Mouse (Mus musculus): Measurements from ENCODE around the gene Gm29776. TPM values are rescaled to one million over a fixed set of nuclear protein-coding genes. Genes with fewer than 3 reads are reported as not detected.

Gene Gm29776
- polyA plus RNA-seq, 1 experiment from 2014 or later, result 0.15 TPM

DNA sequence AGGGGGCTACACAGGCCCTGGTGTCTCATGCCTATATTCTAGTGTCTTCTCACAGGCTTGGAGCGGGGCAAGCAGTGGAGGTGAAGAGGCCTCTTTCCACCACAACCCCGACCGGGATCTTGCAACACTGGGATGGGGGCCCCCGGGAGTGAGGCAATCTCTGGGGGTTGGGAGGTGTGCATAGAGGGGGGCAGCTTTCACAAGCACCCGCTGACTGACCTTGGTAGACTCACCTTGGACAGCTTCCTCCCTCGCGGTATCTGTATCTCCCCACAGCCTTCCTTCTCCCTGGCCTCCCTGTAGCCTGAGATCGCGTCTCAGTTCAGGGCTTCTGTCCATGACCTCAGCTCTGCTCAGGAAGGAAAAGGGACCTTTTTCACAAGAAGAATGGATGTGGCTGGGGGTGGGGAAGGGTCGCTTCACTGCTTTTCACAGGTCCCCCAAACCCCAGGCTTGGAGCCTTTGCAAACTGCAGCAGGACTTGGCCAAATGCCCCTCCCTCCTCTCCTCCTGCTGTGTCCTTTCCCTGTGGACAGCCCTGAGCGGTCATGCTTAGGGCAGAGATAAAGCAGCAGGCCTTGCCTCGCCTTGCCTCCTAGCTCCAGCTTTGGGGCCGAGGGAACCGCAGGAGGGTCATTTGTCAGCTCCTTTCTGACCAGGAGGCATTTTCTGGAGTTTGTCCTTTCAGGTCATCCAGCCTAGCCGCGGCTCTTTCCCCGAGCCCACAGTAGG is 8.1 kb upstream of the Gm29776 start:
- Histone ChIP-seq H3K4me3 (replicated peaks) (no peak overlapping the region), H3K27me3 (replicated peaks) (no peaks in the 10 kb centered on the region), H3K9me3 (no peaks in the 10 kb centered on the region), H3K9ac (no peak overlapping the region), H3K27ac (no peak overlapping the region), H3K4me2 (no peak overlapping the region), H3K36me3 (no peaks in the 10 kb centered on the region), H3K4me1 (peaks cover 5% of the 10 kb centered on the region; the same call in 1 of the 2 replicates)
- no peak for ATAC-seq (ENCODE audit: insufficient read depth, low FRiP score, low read depth)
- 39% methylated on average over 17 of the region's 17 CpGs for WGBS

DNA sequence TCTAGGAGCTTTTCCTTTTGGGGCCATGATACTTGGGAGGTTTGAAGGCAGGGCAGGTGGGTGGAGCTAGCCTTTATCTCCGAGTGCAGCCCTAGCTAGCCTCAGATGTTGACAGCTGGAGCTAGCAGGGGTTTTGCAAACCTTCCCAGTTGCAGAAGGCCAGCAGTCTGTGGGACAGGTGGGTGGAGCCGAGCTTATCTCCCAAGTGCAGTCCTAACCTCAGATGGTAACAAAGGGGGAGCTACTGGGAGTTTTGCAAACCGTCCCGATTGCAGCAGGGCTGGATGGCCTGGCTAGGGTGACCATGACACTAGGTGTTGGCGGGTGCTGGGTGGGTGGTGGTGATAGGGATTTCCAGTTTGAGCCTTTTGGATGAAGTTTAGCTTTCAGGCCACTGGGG is 7.2 kb upstream of the Gm29776 start:
- 26% methylated on average over 5 of the region's 5 CpGs for WGBS
- Histone ChIP-seq H3K27me3 (replicated peaks) (no peaks in the 10 kb centered on the region), H3K4me3 (replicated peaks) (no peak overlapping the region), H3K4me2 (no peak overlapping the region), H3K36me3 (no peaks in the 10 kb centered on the region), H3K9ac (no peak overlapping the region), H3K4me1 (peaks cover 5% of the 10 kb centered on the region; the same call in 1 of the 2 replicates), H3K27ac (no peak overlapping the region), H3K9me3 (no peaks in the 10 kb centered on the region)
- ATAC-seq (ENCODE audit: insufficient read depth, low FRiP score, low read depth), result peak; percentile 78; the same call in 1 of the 2 replicates

DNA sequence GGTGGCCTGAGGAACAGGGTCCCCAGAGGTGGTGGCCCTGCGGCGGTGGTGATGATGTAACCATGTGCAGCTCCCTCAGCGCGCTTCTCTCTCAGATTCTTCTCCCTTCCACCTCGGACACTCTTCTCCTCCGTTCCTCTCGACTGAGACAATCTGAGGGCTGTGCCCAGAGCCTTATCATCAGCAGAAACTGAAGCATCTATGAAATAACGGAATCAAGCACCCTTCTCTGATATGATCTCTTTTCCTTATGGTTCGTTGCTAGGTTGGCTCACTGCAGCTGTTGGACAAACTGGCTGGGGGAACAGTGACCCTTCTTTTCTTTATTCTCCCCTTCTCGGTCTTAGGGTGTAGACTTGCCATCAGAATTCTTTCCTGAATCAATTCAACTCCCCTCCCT is 4.6 kb upstream of the Gm29776 start:
- no peak overlapping the region for H3K4me2 ChIP-seq
- no peaks in the 10 kb centered on the region for H3K36me3 ChIP-seq
- no peak overlapping the region for H3K4me3 ChIP-seq (replicated peaks)
- WGBS, result 57% methylated on average over 10 of the region's 10 CpGs
- H3K27ac ChIP-seq, result no peak overlapping the region
- ATAC-seq (ENCODE audit: insufficient read depth, low FRiP score, low read depth), result no peak
- H3K4me1 ChIP-seq, result peaks cover 5% of the 10 kb centered on the region; the same call in 1 of the 2 replicates
- H3K9me3 ChIP-seq, result no peaks in the 10 kb centered on the region
- no peak overlapping the region for H3K9ac ChIP-seq
- no peaks in the 10 kb centered on the region for H3K27me3 ChIP-seq (replicated peaks)

DNA sequence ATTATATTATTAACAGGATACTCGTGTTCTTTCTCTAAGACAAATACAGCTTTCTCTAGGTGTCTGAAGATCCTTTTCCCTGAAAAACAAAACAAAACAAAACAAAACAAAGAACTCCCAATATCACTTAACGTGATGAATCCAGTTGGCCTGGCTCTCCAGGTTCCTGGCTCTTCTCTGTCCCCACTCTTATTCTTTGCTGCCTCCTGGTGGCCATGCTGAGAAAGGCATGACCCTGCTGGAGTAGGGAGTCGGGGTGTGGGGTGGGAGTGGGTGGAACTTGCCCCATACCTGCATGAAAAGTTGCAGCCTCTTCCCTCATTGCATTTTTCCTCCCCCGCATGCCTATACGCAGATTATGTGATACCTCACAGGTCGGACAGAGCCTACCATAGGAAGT is 2.7 kb upstream of the Gm29776 start:
- WGBS, result 14% methylated on average over 6 of the region's 6 CpGs
- Histone ChIP-seq H3K9me3 (no peaks in the 10 kb centered on the region), H3K4me3 (replicated peaks) (no peak overlapping the region), H3K27ac (no peak overlapping the region), H3K4me1 (no peaks in the 10 kb centered on the region), H3K4me2 (no peak overlapping the region), H3K9ac (no peak overlapping the region), H3K36me3 (no peaks in the 10 kb centered on the region), H3K27me3 (replicated peaks) (no peaks in the 10 kb centered on the region)
- ATAC-seq (ENCODE audit: insufficient read depth, low FRiP score, low read depth), result no peak

DNA sequence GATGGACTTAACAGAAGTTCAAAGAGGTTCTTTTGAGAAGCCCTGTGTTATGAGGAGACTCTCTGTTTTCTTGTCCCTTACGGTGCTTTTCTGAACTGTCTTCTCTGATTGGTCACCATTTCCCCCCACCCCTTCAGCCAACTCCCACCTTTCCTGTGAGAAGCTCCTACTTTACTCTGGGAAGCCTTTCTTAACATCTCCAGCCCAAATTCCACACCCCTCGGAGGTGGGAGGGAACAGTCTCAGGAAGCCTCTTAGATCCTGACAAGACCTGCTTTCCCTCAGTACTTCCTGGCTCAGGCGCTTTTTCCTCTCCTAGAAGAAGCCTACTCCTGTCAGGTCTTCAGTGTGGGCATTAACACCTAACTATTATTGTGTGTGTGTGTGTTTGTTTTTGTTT is 953 bp upstream of the Gm29776 start:
- Histone ChIP-seq H3K27ac (no peak overlapping the region), H3K4me3 (replicated peaks) (no peak overlapping the region), H3K4me1 (no peaks in the 10 kb centered on the region), H3K27me3 (replicated peaks) (no peaks in the 10 kb centered on the region), H3K9me3 (no peaks in the 10 kb centered on the region), H3K36me3 (no peaks in the 10 kb centered on the region), H3K9ac (no peak overlapping the region), H3K4me2 (no peak overlapping the region)
- ATAC-seq (ENCODE audit: insufficient read depth, low FRiP score, low read depth), result no peak
- WGBS, result 39% methylated on average over 3 of the region's 3 CpGs

GRCm38 (mm10) chr14:54696752-54697151 is 1.9 kb downstream of the Gm29776 start:
- Histone ChIP-seq H3K4me1 (no peaks in the 10 kb centered on the region), H3K9me3 (no peaks in the 10 kb centered on the region), H3K4me2 (no peak overlapping the region), H3K27me3 (replicated peaks) (no peaks in the 10 kb centered on the region), H3K36me3 (0 out of 2 replicates have a peak, but pooled peaks cover 7% of the 10 kb centered on the region), H3K9ac (no peak overlapping the region), H3K4me3 (replicated peaks) (no peak overlapping the region), H3K27ac (no peak overlapping the region)
- WGBS, result 73% methylated on average over 4 of the region's 4 CpGs
- ATAC-seq (ENCODE audit: insufficient read depth, low FRiP score, low read depth), result no peak

- H3K9ac ChIP-seq, result no peak overlapping the region
- H3K4me2 ChIP-seq, result no peak overlapping the region
- H3K9me3 ChIP-seq, result no peaks in the 10 kb centered on the region
- 59% methylated on average over 6 of the region's 6 CpGs for WGBS
- no peak overlapping the region for H3K4me3 ChIP-seq (replicated peaks)
- peaks cover 11% of the 10 kb centered on the region; the same call in 1 of the 2 replicates for H3K36me3 ChIP-seq
- ATAC-seq (ENCODE audit: insufficient read depth, low FRiP score, low read depth), result no peak
- no peak overlapping the region for H3K27ac ChIP-seq
- no peaks in the 10 kb centered on the region for H3K4me1 ChIP-seq
- H3K27me3 ChIP-seq (replicated peaks), result no peaks in the 10 kb centered on the region
These were observed 3.6 kb downstream of the Gm29776 start for GRCm38 (mm10) chr14:54695042-54695441.

GRCm38 (mm10) chr14:54687251-54687650 is 11.4 kb downstream of the Gm29776 start:
- no peaks in the 10 kb centered on the region for H3K27me3 ChIP-seq (replicated peaks)

DNA sequence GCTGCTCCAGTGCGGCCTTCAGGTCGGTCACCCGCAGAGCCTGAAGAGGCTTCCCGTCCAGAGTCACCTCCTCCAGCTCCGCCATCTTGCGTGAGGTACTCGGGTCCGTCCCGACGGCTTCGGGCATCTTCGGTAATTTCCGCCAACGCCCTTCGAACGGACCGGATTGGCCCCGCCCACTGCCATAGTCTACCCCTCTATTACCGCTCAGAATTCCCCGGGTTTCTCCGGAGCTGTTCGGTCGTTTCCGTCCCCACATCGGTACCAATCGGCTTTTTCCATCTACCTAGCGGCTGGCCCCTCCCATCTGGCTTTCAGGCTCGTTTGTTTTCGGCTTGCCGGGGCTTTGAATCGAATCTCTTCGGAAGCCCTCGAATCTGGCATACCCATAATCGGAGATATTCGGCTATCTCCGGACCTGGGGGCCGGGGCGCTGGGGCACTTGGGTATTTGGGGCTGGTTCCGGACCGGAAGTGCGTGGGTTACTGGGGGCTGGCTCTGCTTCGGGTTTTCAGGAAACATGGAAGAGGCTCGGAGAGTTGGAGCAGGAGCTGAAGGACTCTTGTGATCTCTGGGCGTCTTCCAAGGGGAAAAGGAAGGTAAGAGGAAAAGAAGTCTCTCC is 12.0 kb downstream of the Gm29776 start, which contains the start of gene Acin1:
Acin1 (minus strand) TSS at position 410 of the 622 bp plus-strand sequence.
- peak within 1 kb of the TSS; percentile 92 for H3K4me3 ChIP-seq (replicated peaks)
- H3K27ac ChIP-seq, result peak within 1 kb of the TSS; percentile 98
- H3K4me1 ChIP-seq, result 0 out of 2 replicates have a peak, but pooled peaks cover 10% of the 10 kb centered on the region
- H3K9ac ChIP-seq, result peak within 1 kb of the TSS; percentile 99
- H3K9me3 ChIP-seq, result no peaks in the 10 kb centered on the region
- peak; percentile 96 for ATAC-seq (ENCODE audit: insufficient read depth, low FRiP score, low read depth)
- no peaks in the 10 kb centered on the region for H3K27me3 ChIP-seq (replicated peaks)
- H3K4me2 ChIP-seq, result peak within 1 kb of the TSS; percentile 68
- H3K36me3 ChIP-seq, result peaks cover 8% of the 10 kb centered on the region; the same call in 1 of the 2 replicates
- WGBS, result 0% methylated on average over 44 of the region's 44 CpGs

More at GRCm38 (mm10) chr14:54687251-54687650, 11.4 kb downstream of the Gm29776 start:
- Histone ChIP-seq H3K9ac (peak overlapping the region; percentile 81), H3K4me2 (peak overlapping the region; percentile 57), H3K27ac (peak overlapping the region; percentile 98), H3K9me3 (no peaks in the 10 kb centered on the region), H3K36me3 (peaks cover 8% of the 10 kb centered on the region; the same call in 1 of the 2 replicates), H3K4me3 (replicated peaks) (peak overlapping the region; percentile 92), H3K4me1 (0 out of 2 replicates have a peak, but pooled peaks cover 10% of the 10 kb centered on the region)
- ATAC-seq (ENCODE audit: insufficient read depth, low FRiP score, low read depth), result no peak
- 4% methylated on average over 8 of the region's 8 CpGs for WGBS

DNA sequence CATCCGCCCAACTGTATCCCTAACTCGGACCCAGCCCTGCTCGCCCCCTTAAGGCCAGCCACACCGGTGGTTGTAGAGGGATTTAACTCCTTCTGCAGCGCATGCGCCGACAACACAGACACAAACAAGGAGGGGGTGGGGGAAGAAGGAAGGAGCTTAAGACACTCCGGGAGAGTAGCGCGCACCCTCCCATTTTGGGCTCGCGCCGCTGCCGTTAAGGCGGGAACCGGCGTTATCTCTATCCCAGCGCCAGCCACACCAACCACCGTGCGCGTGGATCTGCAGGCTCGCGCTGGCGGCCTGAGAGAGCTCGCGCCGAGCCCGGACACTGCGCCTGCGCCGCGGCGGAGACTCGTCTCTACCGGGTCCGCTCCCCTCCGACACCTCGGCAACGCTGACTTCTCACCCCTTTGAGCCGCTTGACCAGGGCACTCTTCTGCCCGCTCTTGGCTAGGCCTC is 12.5 kb downstream of the Gm29776 start, which contains the start of gene 1700123O20Rik:
1700123O20Rik (plus strand) TSS at position 154 of the 459 bp plus-strand sequence.
- Histone ChIP-seq H3K9ac (peak within 1 kb of the TSS; percentile 99), H3K27me3 (replicated peaks) (no peaks in the 10 kb centered on the region), H3K36me3 (peaks cover 9% of the 10 kb centered on the region; the same call in 1 of the 2 replicates), H3K9me3 (no peaks in the 10 kb centered on the region), H3K4me3 (replicated peaks) (peak within 1 kb of the TSS; percentile 92), H3K4me2 (peak within 1 kb of the TSS; percentile 68), H3K27ac (peak within 1 kb of the TSS; percentile 98), H3K4me1 (0 out of 2 replicates have a peak, but pooled peaks cover 10% of the 10 kb centered on the region)
- under 1% methylated on average over 40 of the region's 41 CpGs for WGBS
- ATAC-seq (ENCODE audit: insufficient read depth, low FRiP score, low read depth), result peak; percentile 77

DNA sequence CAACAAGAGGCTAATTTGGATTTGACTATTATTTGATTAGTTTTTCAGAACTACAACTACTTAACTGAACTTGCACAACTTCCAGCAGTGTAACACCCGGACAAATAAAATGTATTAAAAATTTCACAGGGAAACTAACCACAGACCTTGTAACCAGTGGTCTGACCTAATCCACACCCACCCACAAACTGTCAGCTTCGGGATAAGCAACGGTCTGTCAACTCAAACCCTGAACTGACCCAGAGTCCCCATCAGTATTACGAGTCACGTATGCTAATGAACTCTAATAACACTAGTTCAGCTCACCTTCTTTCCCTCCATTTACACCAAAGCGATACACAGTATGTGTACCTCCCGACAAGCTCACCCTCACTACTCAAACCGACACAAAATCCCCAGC is 13.2 kb downstream of the Gm29776 start:
- peaks cover 11% of the 10 kb centered on the region; the same call in 1 of the 2 replicates for H3K36me3 ChIP-seq
- H3K9me3 ChIP-seq, result no peaks in the 10 kb centered on the region
- H3K4me3 ChIP-seq (replicated peaks), result peak overlapping the region; percentile 92
- peak overlapping the region; percentile 98 for H3K27ac ChIP-seq
- no peaks in the 10 kb centered on the region for H3K27me3 ChIP-seq (replicated peaks)
- H3K4me2 ChIP-seq, result peak overlapping the region; percentile 68
- H3K4me1 ChIP-seq, result 0 out of 2 replicates have a peak, but pooled peaks cover 10% of the 10 kb centered on the region
- ATAC-seq (ENCODE audit: insufficient read depth, low FRiP score, low read depth), result no peak
- WGBS, result 7% methylated on average over 8 of the region's 8 CpGs
- peak overlapping the region; percentile 99 for H3K9ac ChIP-seq

DNA sequence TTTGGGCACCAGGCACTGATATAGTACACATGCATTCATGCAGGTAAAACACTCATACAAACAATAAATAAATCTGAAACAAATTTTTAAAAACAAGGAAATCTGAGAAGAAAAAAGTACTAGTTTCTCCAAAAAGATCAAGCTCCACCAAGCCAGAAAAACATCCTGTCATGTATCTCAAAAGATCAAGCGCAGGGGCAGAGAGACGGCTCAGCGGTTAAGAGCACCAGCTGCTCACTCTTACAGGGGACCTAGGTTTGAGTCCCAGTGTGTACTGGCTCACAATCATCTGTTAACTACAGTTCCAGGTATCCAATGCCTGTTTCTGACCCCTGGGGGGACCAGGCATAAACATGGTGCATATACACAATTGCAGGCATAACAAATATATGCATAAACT is 16.2 kb downstream of the Gm29776 start:
- ATAC-seq (ENCODE audit: insufficient read depth, low FRiP score, low read depth), result no peak
- H3K4me2 ChIP-seq, result no peak overlapping the region
- 82% methylated on average over 3 of the region's 3 CpGs for WGBS
- no peak overlapping the region for H3K27ac ChIP-seq
- no peak overlapping the region for H3K9ac ChIP-seq
- H3K4me1 ChIP-seq, result 0 out of 2 replicates have a peak, but pooled peaks cover 5% of the 10 kb centered on the region
- H3K9me3 ChIP-seq, result no peaks in the 10 kb centered on the region
- peaks cover 11% of the 10 kb centered on the region; the same call in 1 of the 2 replicates for H3K36me3 ChIP-seq
- no peaks in the 10 kb centered on the region for H3K27me3 ChIP-seq (replicated peaks)
- no peak overlapping the region for H3K4me3 ChIP-seq (replicated peaks)

Data from stomach, embryonic 15.5 days (tissue).